Mouse (Mus musculus) adrenal gland, adult 18-20 months (tissue): Measurements from ENCODE around the gene Tex52. TPM values are rescaled to one million over a fixed set of nuclear protein-coding genes. Genes with fewer than 3 reads are reported as not detected.
A peak's percentile ranks its signal among the peaks of the same experiment; 100 is the strongest.
"Not testable (repeated sequence)": the region's sequence is repeated elsewhere in the genome, so short reads cannot be mapped to it uniquely, and the experiment has no call there.

Experiments used
- DNase-seq, 2 experiments: peaks; one replicate each; pipeline ENCODE4 v3.0.0; 2021 to 2022; ENCODE audit warnings: low spot score in 2 of 2
- total RNA-seq, 2 experiments: library from RNA; stranded (reverse); gene quantifications; 1 replicate in 1 of 2; 2 replicates in 1 of 2; pipeline ENCODE4 v1.2.3; 2021

Gene Tex52
- total RNA-seq, 2 experiments from 2014 or later, result not detected

DNA sequence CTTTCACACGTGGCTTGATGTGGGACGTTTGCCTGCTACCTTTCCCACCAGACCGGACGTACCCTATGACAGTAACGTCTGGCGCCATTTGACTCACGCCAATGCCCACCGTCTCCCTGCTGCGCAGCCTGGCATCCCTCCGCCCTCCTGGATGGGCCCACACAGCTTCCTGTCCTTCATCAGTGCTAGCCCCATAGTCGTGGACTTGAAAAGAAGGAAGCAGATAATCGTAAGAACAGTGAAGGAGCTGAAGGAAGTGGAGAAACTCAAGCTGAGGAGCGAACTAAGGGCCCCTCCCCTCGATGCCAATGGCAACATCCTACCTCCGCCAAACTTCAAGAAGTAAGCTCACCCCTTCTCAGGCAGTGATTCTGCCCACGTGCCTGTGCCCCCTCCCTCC, 4.4 kb downstream of the Tex52 start:
- DNase-seq, result no peak

DNA sequence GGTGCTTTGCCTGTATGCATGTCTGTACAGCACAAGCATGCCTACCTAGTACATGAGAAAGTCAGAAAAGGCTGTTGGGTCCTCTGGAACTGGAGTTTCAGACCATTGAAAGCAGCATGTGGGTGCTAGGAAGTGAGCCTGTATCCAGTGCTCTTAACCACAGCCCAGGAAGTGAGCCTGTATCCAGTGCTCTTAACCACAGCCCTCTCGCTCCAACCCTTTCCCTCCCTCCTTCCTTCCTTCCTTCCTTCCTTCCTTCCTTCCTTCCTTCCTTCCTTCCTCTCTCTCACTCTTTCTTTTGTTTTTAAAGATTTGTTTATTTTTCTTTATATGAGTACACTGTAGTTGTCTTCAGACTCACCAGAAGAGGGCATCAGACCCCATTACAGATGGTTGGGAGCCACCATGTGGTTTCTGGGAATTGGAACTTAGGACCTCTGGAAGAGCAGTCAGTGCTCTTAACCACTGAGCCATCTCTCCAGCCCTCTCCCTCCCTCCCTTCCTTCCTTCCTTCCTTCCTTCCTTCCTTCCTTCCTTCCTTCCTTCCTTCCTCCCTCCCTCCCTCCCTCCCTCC, 5.4 kb downstream of the Tex52 start:
- DNase-seq, result not testable (repeated sequence)

- no peak for DNase-seq
These were observed 6.0 kb downstream of the Tex52 start for GRCm38 (mm10) chr6:128381254-128381653.

DNA sequence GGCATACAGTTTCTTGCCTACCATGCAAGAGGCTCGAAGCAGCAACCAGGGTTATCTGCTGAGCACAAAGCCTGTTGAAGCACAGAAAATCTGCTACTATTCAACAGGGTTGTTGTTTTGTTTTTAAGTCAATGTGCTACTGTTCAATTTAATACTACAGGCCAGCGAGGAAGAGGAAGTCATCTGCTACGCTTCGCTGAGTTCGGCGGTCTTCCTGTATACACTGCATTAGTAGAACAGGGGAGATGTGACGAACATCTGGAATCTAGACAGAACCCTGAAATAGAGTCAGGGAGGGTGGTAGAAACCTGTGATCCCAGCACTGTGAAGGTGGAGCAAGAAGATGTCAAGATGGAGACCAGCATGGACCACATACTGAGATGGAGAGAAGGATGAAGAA, 8.5 kb downstream of the Tex52 start:
- DNase-seq, result no peak

- no peak for DNase-seq
These were observed 9.8 kb downstream of the Tex52 start for GRCm38 (mm10) chr6:128385026-128385425.

- DNase-seq, result no peak
These were observed 13.9 kb downstream of the Tex52 start for GRCm38 (mm10) chr6:128389185-128389584.

GRCm38 (mm10) chr6:128390683-128391082, 15.4 kb downstream of the Tex52 start:
- no peak for DNase-seq

DNA sequence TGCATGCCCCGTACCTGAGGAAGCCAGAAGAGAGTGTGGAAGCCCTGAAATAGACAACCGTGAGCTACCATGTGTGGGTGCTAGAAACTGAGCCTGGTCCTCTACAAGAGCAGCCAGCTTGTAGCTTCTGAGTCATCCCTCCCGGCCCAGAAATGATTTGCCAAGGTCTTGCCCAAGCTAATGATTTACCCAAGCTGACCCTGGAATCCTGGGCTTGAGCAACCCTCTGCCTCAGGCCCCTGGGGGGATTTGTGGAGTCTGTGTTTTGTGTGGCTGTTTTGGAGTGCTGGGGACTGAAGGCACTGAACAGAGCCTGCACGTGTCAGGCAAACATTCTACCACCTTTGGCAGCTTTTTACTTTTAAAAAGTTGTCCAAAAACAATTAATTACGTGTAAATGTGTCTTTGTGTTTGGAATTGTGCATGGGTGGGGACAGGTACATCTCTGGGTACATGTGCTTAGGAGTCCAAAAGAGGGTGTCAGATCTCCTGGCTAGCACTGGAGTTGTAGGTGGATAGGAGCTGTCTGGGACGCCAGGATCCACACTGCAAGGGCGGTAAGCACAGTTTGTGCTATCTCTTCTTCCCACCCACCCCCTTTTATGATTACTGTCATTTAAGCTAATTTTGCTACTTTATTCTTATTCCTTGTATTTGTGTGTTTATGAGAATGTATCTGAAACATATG, 22.5 kb downstream of the Tex52 start:
- DNase-seq, result no peak

DNA sequence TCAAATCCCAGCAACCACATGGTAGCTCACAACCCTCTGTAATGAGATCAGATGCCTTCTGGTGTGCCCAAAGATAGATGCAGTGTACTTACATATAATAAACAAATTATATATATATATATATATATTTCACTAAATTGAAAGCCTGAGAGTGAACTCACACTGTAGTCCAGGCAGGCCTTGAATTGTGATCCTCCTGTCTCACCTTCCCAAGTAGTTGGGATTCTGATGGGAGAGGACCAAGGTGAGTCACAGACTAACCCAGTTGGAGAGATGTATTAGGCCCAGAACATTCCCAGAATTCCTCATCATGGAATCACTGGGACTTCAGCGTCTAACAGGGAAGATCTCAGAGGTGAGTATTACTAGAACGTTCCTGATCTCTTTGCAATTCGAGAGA, 23.7 kb downstream of the Tex52 start, which contains the start of gene Nrip2:
Nrip2 (plus strand) TSS at position 301 of the 400 bp plus-strand sequence.
- no peak for DNase-seq

DNA sequence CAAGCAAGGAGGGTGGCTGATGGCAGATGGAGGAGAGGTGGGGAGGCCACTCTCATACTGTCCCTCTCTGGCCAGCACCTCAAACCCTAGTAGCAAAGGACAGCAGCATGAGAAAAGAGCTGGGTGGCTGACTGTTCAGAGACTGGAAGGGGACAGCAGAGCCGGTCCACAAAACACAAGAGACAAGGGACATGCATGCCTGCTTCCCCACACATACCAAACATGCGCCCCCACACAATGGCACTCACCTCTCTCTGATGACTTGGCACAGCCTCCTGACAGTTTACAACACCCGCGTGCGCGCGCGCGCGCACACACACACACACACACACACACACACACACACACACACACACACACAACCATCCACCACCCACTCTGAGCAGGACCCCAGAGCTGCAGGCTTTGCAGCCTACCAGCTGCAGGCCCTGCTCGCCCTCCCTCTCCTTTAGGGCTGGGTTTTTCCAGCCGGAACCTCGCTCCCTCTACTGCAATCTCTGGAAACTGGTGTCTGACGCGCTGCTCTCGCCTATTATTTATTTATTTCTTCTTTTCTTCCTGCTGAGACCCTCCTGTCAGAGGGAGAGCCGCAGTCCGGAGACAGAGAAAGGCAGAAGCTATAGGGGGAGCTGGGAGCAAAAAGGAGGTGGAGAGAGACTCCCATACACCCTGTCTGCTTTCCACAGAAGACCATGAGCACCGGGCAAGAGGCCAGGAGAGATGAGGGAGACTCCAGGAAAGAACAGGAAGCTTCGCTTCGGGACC, 24.3 kb downstream of the Tex52 start:
- DNase-seq, result no peak

- no peak for DNase-seq
These were observed 29.5 kb downstream of the Tex52 start for GRCm38 (mm10) chr6:128404708-128405107.

DNA sequence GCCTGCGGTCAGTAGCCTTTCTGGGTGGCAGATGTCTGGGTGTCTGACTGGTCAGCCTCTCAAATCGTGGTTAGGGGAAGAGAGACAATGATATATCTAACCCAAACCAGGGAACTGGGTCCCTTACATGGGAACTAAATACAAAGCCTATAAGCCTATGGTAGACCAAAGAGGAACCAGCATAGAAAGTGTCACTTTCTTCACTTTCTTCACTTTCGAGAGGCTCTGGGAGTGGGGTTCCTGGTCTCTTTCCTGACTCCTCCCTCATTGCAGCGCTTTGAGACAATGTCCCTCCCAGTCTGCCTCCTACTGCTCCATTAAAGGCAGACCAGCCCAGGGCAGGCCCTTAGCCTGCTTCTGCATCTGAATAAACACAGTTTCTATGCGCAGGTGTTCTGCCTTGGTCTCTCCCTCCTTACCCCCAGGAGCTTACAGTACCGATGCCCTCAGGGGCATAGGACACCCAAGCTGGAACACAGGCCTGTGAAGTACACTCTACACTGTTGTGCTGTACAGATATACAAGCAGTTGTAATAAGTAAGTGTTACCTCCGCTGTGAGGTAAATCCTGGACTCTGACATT, 33.4 kb downstream of the Tex52 start:
- DNase-seq, result no peak

GRCm38 (mm10) chr6:128410305-128410704, 35.0 kb downstream of the Tex52 start:
- DNase-seq, result no peak

GRCm38 (mm10) chr6:128411115-128411514, 35.9 kb downstream of the Tex52 start:
- peak; percentile 73 to 87 for DNase-seq

DNA sequence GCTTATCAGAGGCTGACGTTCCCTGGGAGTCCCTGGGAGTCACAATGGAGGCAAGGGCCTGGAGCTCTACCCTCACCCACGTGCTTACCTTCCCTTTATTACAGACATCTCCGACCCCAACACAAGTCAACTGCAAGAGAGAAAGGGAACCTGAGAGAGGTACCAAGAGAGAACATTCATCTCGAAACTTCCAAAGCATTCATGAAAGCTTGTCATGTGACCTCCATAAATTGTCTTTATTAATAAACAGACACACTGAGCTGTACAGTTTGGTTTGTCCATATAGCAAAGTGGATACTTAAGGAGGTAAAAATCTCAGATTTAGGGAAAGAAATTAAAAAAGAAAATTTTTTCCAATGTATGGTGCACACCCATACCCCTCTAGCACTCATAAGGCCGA, 40.9 kb downstream of the Tex52 start:
- no peak for DNase-seq

GRCm38 (mm10) chr6:128418076-128418475, 42.8 kb downstream of the Tex52 start:
- no peak for DNase-seq

GRCm38 (mm10) chr6:128421036-128421435, 45.8 kb downstream of the Tex52 start:
- DNase-seq, result no peak

- no peak for DNase-seq
These were observed 46.2 kb downstream of the Tex52 start for GRCm38 (mm10) chr6:128421480-128421879.

DNA sequence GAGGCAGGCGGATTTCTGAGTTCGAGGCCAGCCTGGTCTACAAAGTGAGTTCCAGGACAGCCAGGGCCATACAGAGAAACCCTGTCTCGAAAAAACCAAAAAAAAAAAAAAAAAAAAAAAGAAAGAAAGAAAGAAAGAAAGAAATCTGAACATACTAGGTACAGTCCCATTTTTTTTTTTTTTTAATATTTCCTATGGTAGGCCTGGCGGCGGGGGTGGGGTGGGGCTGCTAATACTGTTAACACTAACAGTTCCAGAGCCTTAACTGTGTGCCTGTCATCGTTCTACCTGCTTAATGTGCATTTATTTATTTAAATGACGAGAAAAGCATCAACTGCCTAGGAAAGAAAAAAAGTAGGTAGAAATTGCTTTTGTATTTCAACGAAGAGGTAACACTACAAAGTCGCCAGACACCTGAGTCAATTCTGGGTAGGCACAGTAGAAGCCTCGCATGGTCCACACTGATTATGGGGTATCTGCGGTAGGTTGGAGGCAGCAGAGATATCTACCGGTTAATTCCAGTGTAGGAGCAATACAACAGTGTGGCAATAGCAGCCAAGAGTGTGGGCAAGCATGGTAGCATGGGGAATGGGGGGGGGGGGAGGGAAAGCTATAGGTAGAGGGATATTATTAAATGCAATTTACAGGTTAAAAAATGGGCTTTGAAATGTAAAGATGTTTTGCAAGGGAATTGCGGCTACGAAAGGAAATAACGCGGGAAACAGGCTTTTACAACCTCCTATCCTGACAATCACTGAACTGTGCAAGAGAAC, 48.4 kb downstream of the Tex52 start:
- DNase-seq, result no peak

GRCm38 (mm10) chr6:128424269-128425019, 49.2 kb downstream of the Tex52 start, which contains the start of gene Itfg2:
TSS of gene Itfg2 (minus strand) at chr6:128424931.
- peak; percentile 91 to 93 for DNase-seq
